Mouse (Mus musculus) gastrocnemius, postnatal 4 days (tissue): Measurements from ENCODE around the gene Lsm4. TPM values are rescaled to one million over a fixed set of nuclear protein-coding genes. Genes with fewer than 3 reads are reported as not detected.
A peak's percentile ranks its signal among the peaks of the same experiment; 100 is the strongest.

ENCODE experiments used
- DNase-seq, 2 experiments: peaks; one replicate each; pipeline ENCODE4 v3.0.0; 2021 to 2022; ENCODE audit warnings: low spot score in 2 of 2, mixed read lengths in 2 of 2
- total RNA-seq, 2 experiments: library from RNA; stranded (reverse); gene quantifications; 2 replicates each; pipeline ENCODE4 v1.2.3; 2021

The Lsm4 gene
- total RNA-seq, 2 experiments from 2014 or later, result 70.1 to 84.7 TPM

DNA sequence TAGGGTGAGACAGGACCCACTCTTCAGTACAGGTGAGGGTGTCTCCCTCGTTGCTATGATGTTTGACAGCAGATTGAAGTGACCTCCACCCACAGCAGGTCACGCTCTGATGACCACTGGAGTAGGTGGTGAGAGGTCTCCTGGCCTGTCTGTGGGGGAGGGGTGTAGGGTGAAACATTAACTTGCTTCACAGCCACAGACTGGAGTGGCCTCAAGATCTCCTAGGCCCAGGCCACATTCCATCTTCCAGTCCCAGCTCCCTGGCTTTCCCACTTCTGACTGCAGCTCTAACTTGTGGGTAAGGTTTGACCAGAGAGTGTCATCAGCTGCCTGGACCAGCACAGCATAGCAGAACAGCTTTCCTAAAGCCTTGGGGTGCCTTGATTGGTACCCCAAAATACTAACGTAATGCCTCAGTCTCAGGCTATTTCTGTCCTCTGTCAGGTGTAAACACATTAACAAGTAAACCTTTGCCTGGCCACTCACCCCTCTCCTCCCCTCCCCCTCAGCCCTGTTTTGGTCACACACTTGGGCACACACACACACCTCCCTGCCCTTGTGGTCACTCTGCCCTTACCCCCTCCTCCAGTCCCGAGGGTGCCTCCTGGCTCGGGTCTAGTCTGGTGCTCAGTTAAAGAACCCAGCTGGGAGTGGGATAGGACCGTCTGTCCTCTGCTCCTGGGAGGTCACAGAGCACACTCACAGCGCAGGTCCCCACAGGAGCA lies 50.6 kb downstream of the Lsm4 start, which contains the start of gene Pde4c:
TSS of gene Pde4c (plus strand) at position 235 of the 725 bp plus-strand sequence.
- peak in 1 of 2 experiments; percentile 19 for DNase-seq

DNA sequence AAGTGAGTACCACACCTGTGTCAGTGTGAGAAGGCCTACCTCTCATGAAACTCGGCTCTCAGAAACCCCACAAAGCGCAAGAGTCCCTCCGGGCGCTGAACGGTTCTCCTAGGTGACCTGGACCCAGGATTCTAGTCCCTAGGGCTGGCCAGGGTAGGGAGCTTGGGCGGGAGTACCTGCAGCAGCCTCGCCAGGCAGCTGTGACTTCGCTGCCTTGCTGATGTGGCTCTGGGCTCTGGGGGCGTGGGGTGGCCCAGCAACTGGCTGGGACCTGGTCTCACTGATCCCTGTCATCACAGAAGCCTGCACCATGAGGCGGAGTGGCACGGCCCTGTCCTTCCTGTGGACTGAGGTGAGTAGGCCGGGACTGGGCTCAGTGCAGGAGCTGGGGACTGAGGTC lies 51.2 kb downstream of the Lsm4 start:
- DNase-seq, result no peak

- DNase-seq, result peak in 1 of 2 experiments; percentile 19
These were observed 52.9 kb downstream of the Lsm4 start for GRCm38 (mm10) chr8:70725792-70726447.

DNA sequence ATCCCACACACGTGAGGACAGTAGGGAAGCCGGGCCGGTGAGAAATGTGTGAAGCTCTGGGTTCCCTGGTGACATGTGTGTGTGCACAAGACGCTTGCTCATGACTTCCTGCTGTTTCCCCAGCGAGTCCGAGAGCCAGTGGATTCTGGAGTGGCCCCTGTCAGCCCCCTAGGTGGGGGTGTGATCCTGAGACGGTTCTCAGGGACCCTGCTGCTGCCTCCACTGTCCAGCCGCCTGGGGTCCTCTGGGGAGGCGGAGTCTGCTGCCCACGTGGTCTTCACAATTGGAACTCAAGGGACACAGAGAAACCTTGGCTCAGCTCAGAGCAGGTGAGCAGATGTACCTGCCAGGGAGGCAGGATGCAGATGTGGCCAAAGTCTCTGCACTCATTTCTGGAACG lies 53.7 kb downstream of the Lsm4 start:
- no peak for DNase-seq

Other genes with a start within 250 kb of the Lsm4 start
- gene Crtc1, start 233.7 kb upstream of the Lsm4 start, total RNA-seq, result 10 to 100 TPM; 16.4 to 20.8 TPM
- gene Klhl26, start 196.3 kb upstream of the Lsm4 start, total RNA-seq, result 1 to 10 TPM; 8.1 to 10.0 TPM
- not detected for gene Tmem59l, start 185.9 kb upstream of the Lsm4 start, total RNA-seq
- 1 to 10 TPM; 3.7 to 4.7 TPM for gene Crlf1, start 180.1 kb upstream of the Lsm4 start, total RNA-seq
- 100 to 1,000 TPM; 118 to 119 TPM for gene Rex1bd, start 166.5 kb upstream of the Lsm4 start, total RNA-seq
- gene Uba52, start 162.4 kb upstream of the Lsm4 start, total RNA-seq, result 1,000 to 10,000 TPM; 1,604 to 1,674 TPM
- gene Fkbp8, start 145.5 kb upstream of the Lsm4 start, total RNA-seq, result 100 to 1,000 TPM; 162 to 184 TPM
- 10 to 100 TPM; 57.6 to 60.7 TPM for gene Kxd1, start 145.3 kb upstream of the Lsm4 start, total RNA-seq
- gene Ell, start 133.8 kb upstream of the Lsm4 start, total RNA-seq, result 10 to 100 TPM; 16.1 to 18.2 TPM
- 10 to 100 TPM; 22.8 to 31.3 TPM for gene Isyna1, start 78.9 kb upstream of the Lsm4 start, total RNA-seq
- gene Ssbp4, start 64.4 kb upstream of the Lsm4 start, total RNA-seq, result 10 to 100 TPM; 49.6 to 60.7 TPM
- 1 to 10 TPM; 2.5 to 3.2 TPM for gene Lrrc25, start 57.1 kb upstream of the Lsm4 start, total RNA-seq
- gene Gdf15, start 40.8 kb upstream of the Lsm4 start, total RNA-seq, result under 1 TPM; 0.32 to 0.39 TPM
- gene Pgpep1, start 12.9 kb upstream of the Lsm4 start, total RNA-seq, result 10 to 100 TPM; 41.4 to 47.0 TPM
- gene Jund, start 25.7 kb downstream of the Lsm4 start, total RNA-seq, result 100 to 1,000 TPM; 201 to 228 TPM
- not detected for gene Iqcn, start 30.2 kb downstream of the Lsm4 start, total RNA-seq
- not detected for gene Gm3336, start 45.3 kb downstream of the Lsm4 start, total RNA-seq
- 1 to 10 TPM; 1.4 to 1.5 TPM for gene Pde4c, start 50.5 kb downstream of the Lsm4 start, total RNA-seq
- gene Rab3a, start 81.4 kb downstream of the Lsm4 start, total RNA-seq, result 10 to 100 TPM; 41.0 to 44.4 TPM
- gene Mpv17l2, start 87.7 kb downstream of the Lsm4 start, total RNA-seq, result 10 to 100 TPM; 27.0 to 27.4 TPM
- 10 to 100 TPM; 65.2 to 73.0 TPM for gene Pik3r2, start 103.5 kb downstream of the Lsm4 start, total RNA-seq
- 10 to 100 TPM; 12.3 to 14.6 TPM for gene Mast3, start 131.8 kb downstream of the Lsm4 start, total RNA-seq
- gene Il12rb1, start 135.2 kb downstream of the Lsm4 start, total RNA-seq, result not detected
- gene Arrdc2, start 166.5 kb downstream of the Lsm4 start, total RNA-seq, result 1 to 10 TPM; 3.9 to 7.0 TPM
- 1 to 10 TPM; 1.7 to 1.8 TPM for gene Kcnn1, start 190.0 kb downstream of the Lsm4 start, total RNA-seq
- 10 to 100 TPM; 37.5 to 40.1 TPM for gene Ccdc124, start 200.7 kb downstream of the Lsm4 start, total RNA-seq
- not detected for gene Slc5a5, start 219.5 kb downstream of the Lsm4 start, total RNA-seq
- gene Rpl18a, start 224.2 kb downstream of the Lsm4 start, total RNA-seq, result 1,000 to 10,000 TPM; 1,846 to 1,982 TPM
- gene Map1s, start 232.7 kb downstream of the Lsm4 start, total RNA-seq, result 10 to 100 TPM; 36.1 to 38.1 TPM